Mouse (Mus musculus) cerebellum, adult 18-20 months (tissue): ENCODE data around the gene Bahcc1.
A peak's percentile ranks its signal among the peaks of the same experiment; 100 is the strongest.

Experiments used
- DNase-seq, 2 experiments: peaks; one replicate each; pipeline ENCODE4 v3.0.0; 2021

Bahcc1 gene

DNA sequence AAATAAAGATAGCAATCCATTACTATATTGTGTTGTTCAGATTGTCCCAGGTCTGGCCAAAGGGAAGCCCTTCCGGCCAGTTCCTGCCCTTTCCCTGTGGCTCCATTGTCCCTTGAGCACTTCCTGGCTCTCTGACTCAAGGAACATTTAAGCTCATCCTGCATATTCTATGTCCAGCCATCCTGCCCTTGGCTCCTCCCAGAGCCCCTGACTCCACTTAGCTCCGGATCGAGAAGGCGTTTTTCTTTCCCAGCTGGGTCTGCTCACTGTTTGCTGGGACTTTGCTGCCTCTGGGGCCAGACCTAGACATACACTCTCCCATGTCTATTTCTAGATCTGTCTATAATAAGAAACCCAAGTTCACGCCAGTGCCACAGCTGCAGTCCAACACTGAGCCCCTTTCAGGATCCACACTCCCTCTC is 26.1 kb upstream of the Bahcc1 start:
- no peak for DNase-seq

DNA sequence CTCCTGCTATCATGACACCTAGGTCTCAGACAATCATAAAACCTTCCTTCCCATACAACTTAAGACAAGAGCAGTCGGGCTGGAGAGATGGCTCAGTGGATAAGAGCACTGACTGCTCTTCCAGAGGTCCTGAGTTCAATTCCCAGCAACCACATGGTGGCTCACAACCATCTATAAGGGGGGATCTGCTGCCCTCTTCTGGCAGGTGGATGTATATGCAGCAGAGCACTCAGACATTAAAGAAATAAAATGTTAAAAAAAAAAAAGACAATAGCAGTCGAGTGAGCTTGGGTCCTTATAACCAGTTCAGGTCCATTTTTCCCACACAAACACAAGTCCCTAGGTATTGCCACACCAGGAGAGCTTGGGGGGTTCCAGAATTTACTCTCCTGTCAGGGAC is 23.9 kb upstream of the Bahcc1 start:
- DNase-seq: peak in 1 of 2 experiments; percentile 23

DNA sequence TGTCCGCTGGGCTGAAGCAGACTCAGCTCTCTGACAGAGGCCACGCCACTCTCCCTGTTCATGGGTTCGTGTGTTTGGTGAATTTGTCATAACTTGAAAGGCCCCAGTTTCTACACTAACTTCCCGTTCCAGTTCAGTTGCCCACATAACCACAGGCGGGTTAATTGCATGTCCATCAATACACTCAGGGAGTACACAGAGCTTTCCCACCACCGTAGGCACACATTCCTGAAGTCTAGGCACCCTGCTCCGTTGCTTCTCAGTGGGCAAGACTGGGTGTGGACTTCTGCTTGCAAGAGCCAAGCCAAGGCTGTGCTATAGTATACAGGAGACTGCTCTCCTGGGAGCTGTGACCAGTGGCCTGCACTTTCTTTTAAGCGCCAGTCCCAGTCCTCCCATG is 23.3 kb upstream of the Bahcc1 start:
- no peak for DNase-seq

GRCm38 (mm10) chr11:120215726-120216241 is 17.0 kb upstream of the Bahcc1 start:
- DNase-seq: no peak

- DNase-seq: no peak
These were observed 16.0 kb upstream of the Bahcc1 start for GRCm38 (mm10) chr11:120216540-120217324.

- no peak for DNase-seq
These were observed 14.4 kb upstream of the Bahcc1 start for GRCm38 (mm10) chr11:120218176-120218856.

DNA sequence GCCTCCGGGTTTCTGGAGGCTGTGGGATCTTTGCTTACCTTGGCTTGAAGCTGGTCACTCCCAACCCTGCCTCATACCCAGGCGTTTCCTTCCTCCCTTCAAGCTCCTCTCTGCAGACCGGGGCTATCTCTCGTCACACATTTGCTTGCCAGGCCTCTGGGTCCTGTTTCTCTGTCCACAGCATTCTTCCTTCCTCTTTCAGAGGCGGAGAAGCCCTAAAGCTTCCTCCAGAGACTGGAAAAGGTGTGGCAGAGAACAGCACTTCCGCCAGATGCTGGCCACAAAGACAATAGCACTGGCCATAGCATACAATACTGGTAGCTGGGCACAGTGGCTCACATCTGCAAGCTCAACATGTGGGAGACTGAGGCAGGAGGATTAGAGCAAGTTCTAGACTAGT is 13.8 kb upstream of the Bahcc1 start:
- no peak for DNase-seq

- DNase-seq: peak; percentile 53 to 65
These were observed 12.7 kb upstream of the Bahcc1 start for GRCm38 (mm10) chr11:120219916-120220522.

DNA sequence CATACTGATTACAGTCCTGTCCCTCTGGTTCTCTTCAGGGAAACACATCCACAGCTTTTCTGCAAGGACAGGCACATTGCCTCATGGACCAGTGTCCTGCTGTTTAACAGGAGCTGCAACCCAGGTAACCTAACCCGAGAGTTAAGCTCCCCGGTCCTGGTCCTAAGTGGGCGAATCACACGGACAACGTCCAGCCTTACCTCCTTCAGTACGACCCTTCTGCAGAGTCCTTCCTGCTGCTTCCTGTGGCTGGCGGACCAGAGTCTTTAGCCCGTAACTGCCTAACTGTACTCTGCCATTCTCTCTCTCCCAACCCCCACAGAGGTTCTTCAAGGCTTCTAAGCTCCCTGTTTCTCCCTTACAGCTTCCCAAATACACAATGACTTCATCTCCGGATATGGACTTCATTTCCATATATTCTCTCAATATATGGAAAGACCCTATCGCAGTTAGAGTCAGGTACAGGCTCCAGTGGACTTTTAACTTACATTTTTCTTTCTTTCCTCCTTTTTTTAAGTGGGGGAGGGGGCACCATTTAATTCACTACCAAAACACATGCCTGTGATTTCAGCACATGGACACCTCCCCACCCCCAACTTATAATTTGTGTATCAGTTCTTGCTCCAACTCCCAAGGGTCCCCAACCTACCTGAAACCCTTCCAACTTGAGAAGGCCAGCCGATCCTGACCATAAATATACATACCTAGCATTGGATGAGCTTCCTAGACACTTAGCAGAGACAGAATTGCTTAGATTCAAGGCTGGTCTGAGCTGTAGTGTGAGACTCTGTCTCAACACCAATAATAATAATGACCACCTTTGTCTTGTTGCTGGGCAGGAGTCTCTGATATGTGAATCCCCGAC is 11.6 kb upstream of the Bahcc1 start:
- DNase-seq: no peak

DNA sequence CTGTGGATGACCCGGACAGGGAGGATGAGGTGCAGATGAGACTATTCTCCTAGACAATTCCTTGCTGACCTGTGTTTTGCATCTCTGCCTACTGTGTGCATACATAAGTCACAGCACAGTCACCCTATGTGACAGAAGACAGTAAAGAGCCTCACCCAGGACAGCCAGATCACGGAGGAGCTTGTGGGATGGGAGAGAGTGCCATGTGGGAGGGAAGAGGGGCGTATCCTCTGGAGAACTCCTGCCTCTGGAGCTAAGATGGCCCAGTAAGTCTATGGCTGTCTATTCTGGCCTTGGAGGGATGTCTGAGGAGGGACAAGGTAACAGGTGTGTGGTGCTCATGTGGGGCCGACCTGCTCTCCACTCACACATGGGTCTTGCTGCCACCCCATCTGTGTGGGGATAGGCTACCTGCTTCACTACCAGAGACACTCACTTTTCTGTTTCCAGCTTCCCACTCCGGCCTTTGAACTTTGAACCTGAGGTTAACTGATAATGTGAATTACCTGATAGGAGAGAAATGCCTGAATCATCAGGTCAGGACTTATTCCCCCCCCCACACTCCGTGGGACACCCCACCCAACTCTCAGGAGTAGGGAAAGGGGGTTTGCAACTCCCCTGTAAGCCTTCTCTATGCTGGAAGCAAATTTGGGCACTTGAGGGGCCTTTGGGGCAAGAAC is 10.2 kb upstream of the Bahcc1 start:
- DNase-seq: no peak

DNA sequence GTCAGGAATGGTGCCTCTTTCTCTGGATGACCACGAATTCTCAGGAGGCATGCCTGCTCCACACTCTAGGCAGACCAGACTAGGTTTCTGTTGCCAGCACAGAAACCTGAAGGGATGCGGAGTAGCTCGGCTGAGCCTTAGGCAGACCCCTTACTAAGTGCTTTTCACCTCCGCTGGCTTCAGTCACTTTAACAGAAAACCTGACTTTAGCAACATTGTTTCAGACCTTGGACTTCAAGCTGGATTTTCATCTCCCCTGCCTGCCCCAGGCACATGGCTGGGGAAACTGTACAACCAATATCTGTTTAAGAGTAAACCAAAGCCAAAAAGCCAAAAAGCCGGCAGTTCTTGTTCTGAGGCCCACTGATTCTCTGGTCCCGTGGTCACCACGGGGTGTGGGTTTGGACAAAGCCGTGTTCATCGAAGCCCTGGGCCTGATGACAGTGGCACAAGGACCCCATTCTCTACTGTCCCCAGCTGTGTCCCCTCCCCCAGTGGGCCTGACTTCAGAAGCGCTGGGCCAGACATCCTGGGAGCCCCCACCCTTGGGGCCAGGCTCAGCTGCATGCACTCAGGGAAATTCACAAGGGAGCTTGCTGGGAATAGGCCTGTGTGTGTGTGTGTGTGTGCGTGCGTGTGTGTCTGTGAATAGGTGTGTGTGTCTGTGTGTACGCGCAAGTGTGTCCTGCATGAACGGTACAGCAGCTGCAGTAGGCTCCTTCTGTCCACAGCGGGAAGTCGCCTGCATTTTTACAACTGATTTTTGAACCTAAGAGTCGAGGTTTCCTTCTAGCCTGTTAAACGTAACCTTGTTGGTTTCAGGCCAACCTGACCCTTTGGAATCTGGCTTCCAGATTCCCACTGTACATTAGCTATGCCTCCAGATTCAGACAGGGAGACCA is 8.9 kb upstream of the Bahcc1 start:
- peak in 1 of 2 experiments; percentile 40 for DNase-seq

- DNase-seq: peak in 1 of 2 experiments; percentile 27
These were observed 8.1 kb upstream of the Bahcc1 start for GRCm38 (mm10) chr11:120224488-120225255.

DNA sequence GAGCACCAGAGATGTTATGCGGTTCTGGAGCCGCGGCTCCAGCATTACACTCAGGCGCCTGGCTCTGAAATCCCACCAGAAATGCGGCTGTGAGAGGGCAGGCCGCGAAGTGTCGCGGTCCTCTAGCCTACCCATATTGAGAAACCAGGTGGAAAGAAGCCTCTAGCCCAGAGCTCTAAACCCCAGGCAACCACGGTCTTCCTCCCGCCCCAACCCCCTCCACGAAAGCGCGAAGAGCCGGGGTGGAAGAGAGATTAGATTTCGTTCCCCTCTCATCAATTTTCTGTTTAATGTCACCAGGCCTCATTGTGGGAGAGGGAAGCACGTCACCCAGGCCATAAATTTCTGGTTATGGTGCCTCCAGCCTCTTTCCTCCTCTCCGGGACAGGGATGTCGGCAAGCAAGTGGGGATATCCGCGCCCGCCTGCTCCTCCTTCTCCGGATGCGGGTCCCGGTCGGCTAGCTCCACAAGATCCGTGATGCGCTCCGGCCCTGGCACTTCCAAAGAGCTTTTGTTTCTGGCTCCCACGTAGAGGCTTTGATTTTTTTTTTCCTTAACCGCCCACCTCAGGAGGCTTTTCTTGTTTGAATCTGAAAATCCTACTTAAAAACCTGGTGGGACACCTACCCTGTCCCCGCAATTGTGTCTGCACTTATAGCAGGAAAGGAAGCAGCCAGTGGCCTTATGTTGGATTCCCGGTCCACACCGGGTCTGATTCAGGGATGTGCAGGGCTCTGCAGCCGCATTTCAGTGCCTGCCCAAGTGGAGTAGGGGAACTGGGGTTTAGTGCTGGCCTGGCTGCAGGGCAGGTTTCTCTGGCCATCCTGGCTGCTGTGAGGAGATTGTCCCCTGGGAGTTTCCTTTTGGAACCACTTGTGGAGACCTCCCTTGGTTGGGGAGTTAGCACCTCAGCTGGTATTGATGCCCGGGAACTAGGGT is 7.2 kb upstream of the Bahcc1 start:
- DNase-seq: peak in 1 of 2 experiments; percentile 39

GRCm38 (mm10) chr11:120226421-120227280 is 6.1 kb upstream of the Bahcc1 start:
- no peak for DNase-seq

DNA sequence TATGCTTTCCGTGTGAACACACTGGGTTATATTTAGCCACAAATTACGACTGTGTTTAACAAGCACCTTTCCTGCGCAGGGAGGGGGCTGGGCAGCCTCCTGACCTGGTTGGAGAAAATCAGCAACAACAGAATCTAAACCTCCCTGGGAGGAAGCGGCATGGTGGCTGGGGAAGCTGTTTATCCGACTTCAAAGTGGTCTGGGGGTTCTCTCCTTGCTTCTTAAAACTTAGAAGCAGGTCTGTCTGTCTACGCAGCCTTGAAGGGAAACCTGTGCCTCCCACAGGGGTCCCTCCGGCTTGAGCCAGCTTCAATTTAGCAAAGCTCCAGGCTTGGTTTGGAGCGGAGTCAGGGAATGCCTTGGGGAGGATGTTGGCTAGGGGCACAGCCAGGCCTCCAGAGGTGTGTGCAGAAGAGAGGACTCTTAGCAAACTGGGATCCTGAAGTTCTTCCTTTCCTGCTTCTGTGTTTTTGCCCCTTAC is 5.1 kb upstream of the Bahcc1 start:
- peak in 1 of 2 experiments; percentile 10 for DNase-seq

- DNase-seq: peak in 1 of 2 experiments; percentile 13
These were observed 4.4 kb upstream of the Bahcc1 start for GRCm38 (mm10) chr11:120228116-120228890.

GRCm38 (mm10) chr11:120228911-120229437 is 3.8 kb upstream of the Bahcc1 start:
- peak in 1 of 2 experiments; percentile 32 for DNase-seq
